Mouse (Mus musculus): ENCODE results near the gene Birc6.

Gene Birc6

GRCm38 (mm10) chr17:74527729-74528607, at the start of gene Birc6:
Gene Birc6 (plus strand): TSS chr17:74528295.
- in situ Hi-C loops (cut with MseI, MboI), result no loop called here

DNA sequence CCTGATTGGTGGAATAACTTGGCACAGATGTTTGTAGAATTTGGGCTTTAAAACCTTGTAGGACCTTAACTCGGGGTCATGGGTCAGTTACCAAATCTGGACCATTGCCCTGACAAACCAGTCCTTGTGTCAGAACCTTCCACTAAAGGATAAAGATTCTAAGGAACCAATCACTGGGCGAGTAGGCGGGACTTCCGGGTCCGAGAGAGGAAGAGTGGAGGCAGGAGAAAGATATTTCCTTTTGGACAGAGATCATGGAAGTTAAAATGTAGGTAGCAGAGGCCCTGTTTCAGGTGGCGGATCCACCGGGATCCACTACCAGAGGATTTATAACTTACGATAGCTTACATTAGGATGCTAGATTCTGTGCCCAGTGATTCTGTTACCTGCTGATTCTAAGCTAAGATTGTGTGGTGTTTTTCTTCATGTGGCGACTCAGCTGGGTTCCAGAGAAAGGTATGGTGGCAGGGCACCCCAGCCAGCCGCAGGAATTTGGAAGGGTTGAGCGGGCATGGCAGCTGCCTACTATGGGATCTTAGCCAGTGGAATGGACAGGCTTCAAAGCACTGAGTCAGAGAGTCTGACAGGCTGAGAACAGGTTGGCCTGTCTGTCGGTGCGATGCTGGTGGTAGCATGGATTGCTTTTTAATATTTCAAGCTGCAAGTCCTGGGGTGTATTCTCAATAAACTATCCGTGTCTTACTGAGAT, 47.6 kb upstream of the Birc6 start:
- in situ Hi-C loops (cut with MseI, MboI), result no loop called here

DNA sequence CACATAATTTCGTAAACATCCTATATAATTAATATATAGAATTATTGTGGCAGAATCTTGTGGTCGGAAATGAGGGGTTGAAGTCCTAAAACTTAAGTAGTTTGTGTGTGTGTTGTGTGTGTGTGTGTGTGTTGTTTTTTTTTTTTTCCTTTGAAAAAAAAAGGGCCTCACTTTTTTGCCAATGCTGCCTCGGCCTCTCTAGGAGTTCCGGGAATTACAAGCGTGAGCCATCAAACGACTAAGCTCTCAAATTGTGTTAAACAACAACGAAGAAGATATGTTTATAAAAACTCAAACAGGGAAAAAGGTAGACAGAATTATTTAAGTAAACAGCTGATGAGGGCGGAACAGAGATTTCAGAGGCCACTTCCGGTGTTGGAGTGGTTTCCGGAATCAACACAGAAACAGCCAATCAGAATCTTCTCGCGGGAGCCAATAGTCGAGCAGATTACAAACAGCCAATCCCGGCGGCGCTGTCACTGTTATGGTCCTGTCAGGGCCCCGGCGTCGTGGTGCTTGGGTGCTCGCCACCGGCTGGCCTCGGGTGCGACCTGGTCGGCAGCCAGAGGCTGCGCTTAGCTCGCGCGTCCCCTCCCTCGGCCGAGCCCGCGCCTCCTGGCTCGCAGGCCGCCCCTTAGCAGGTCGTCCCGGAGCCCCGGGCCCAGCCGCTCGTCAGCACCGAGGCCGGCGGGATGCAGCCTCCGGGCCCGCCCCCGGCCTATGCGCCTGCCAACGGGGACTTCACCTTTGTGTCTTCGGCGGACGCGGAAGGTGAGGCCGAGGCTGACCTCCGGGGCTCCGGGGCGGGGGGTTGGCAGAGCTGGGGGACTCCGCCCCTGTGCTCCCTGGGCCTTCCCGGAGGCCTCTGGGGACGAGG, 38.8 kb upstream of the Birc6 start, which contains the start of gene Yipf4:
TSS of gene Yipf4 (plus strand) at position 470 of the 877 bp plus-strand sequence.
- in situ Hi-C loops (cut with MseI, MboI), result no loop called here

- in situ Hi-C loops (cut with MseI, MboI), result no loop called here
These were observed 38.2 kb upstream of the Birc6 start for GRCm38 (mm10) chr17:74489901-74490220.

DNA sequence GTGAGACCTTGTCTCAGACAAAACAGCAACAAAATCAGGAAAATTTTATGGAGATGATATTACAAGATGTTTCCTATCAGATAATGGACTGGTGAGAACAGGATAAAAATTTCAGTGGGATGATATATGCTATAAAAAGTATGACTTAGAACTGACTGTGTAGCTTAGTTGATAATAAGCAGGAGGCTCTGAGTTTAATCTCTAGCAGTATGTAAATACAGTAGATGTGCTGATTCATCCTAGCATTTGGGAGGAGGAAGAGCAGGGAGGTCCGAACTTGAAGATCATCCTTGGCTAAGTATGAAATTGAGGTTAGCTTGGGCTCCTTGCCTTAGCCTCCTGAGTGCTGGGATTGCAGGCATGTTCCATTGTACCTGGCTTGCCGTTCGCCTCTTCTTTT, 36.5 kb upstream of the Birc6 start:
- in situ Hi-C loops (cut with MseI, MboI), result no loop called here

DNA sequence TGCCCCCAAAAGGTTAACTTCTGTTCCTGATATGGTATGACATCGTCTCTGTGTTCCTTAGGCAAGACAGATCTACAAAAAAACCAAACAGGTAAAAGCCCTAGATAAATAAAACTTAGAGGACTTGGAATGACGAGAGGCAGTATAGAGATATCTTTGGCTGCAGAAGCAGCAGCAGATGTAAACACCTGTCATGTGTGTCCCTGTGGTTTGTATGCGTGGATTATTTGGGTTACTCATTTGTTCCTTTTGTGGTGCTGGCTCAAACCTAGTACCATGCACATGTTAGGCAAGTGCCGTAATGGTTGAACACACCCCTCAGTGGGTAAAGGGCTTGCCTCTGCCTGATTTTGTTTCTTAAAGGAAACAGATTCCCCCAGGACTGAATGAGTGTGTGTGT, 27.9 kb upstream of the Birc6 start:
- in situ Hi-C loops (cut with MseI, MboI), result no loop called here

DNA sequence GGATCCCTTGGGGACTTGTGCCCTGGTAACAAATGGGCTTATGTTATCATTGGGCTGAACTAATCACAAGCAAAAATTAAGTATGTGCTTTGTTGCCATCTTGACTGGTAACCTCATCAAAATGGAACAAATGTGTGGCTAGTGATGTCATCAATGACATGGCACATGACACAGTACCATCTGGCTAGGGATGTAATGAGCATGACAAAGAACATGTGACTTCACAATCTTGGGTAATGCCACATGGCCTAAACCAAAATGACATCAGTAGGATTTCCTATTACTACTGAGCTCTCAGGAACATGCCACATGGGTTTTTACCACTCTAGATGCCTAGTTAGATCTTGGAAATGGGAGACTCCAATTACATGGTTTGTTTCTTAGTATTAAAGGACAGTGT, 27.0 kb upstream of the Birc6 start:
- in situ Hi-C loops (cut with MseI, MboI), result no loop called here

DNA sequence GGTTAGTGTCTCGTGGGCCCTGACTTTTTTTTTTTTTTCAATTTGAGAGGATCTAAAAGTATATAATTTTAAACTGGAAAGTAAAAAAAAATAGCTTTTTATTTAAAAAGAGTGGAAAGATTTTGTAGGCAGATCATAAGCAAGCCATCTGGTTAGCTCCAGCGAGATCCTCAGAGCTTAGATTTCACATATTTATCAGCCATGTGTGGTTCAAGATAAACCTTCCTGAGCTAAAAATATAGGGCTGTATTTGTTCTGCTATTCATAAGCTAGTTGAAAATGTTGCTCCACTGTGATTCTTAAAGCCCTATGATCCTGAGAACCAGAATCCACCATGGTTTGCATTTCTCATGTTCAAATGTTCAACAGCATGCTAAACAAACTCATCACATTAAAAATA, 20.2 kb upstream of the Birc6 start:
- in situ Hi-C loops (cut with MseI, MboI), result no loop called here

DNA sequence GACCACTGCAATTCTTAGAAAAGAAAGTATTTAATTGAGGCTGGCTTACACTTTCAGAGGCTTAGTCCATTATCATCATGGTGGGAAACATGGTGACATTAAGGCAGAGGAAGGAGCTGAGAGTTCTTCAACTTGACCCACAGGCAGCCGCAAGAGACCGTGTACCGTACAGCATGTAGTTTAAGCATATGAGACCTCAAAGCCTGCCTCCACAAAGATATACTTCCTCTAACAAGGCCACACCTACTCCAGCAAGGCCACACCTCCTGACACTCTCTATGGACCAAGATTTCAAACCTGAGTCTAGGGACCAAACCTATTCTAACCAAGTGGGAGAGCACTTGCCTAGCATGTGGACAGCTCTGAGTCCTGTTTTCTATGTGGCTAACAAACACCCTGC, 19.5 kb upstream of the Birc6 start:
- in situ Hi-C loops (cut with MseI, MboI), result no loop called here

- in situ Hi-C loops (cut with MseI, MboI), result no loop called here
These were observed 15.8 kb upstream of the Birc6 start for GRCm38 (mm10) chr17:74512308-74512707.

GRCm38 (mm10) chr17:74522797-74523723, 5.0 kb upstream of the Birc6 start:
- in situ Hi-C loops (cut with MseI, MboI), result no loop called here

- in situ Hi-C loops (cut with MseI, MboI), result no loop called here
These were observed 2.0 kb upstream of the Birc6 start for GRCm38 (mm10) chr17:74526117-74526516.

DNA sequence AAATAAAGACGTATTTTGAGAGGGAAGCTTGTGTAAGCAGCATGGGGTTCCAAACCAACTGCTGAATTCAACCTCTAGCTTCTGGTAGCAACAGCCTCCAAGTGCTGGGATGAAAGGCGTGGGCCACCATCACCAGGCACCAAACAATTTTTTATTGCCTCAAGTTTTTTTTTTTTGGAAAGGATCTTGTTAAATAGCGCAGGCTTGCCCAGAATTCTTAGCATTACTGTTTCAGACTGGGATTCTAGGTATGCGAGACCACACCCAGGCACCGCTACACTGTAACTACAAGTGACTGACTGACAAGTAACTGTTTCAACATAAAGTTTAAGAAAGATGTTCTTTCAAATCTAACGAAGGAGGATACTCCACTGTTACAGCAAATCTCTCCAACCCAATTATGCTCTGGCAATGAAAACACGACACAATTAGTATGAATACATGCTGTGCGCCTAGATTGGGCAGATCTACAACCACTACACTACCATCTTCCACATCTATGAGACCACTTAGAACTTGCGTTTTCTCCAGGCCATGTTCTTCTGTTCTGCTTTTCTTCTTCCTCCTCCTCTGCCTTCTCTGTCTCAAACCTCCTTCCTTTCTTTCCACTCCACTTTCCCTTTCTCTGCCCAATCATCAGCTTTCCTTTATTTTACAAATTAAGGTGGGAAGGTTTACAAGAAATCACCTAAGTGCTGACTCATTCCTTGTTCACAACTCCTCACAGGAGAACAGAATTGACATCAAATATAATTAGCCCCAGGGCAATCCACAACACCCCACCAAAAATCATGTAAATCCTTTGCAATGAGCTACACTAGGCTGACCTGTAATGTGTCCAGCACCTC, 1.1 kb upstream of the Birc6 start:
- in situ Hi-C loops (cut with MseI, MboI), result no loop called here

- in situ Hi-C loops (cut with MseI, MboI), result no loop called here
These were observed 795 bp downstream of the Birc6 start for GRCm38 (mm10) chr17:74528648-74529532.

DNA sequence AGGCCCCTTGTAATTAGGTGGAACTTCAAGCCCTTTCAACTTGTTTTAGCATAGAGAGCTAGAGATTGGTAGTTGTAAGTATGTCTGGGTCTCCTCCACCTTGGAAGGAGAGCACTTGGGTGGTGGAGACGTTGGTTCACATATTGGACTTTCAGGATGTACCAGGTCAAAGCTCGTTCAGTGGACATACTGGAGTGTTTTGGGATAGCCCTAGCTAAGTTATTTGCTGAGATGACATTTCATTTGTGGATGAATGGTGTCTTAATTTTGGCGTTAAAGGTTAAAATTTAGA, 1.4 kb downstream of the Birc6 start:
- in situ Hi-C loops (cut with MseI, MboI), result no loop called here

GRCm38 (mm10) chr17:74534971-74535370, 6.9 kb downstream of the Birc6 start:
- in situ Hi-C loops (cut with MseI, MboI), result no loop called here

GRCm38 (mm10) chr17:74537526-74537925, 9.4 kb downstream of the Birc6 start:
- in situ Hi-C loops (cut with MseI, MboI), result no loop called here

GRCm38 (mm10) chr17:74543615-74544014, 15.5 kb downstream of the Birc6 start:
- in situ Hi-C loops (cut with MseI, MboI), result no loop called here

DNA sequence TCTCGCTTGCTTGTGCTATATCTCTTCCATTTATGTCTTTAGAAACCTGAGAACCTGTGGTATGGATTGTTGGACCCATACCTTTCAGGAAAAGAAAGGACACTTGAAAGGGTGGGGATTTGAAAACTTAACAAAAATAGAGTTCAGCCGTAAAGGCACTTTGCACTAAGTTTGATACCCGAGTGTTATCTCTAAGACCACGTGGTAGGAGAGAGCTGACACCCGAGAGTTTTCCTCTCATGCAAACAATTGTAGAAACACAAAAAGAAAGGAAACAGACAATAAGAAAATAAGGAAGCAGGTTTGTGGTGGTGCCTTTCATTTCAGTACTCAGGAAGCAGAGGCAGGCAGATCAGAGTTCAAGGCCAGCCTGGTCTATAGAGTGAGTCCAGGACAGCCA, 26.0 kb downstream of the Birc6 start:
- in situ Hi-C loops (cut with MseI, MboI), result no loop called here

All from mouse trophoblast stem cell (cell line).